Mouse (Mus musculus) left cerebral cortex, adult 18-20 months (tissue): Measurements from ENCODE around the gene Cotl1. TPM values are rescaled to one million over a fixed set of nuclear protein-coding genes. Genes with fewer than 3 reads are reported as not detected.

ENCODE experiments used
- DNase-seq, 2 experiments: peaks; one replicate each; pipeline ENCODE4 v3.0.0; 2021 to 2022; ENCODE audit warnings: low spot score in 2 of 2, mixed read lengths in 1 of 2
- total RNA-seq, 2 experiments: library from RNA; stranded (reverse); gene quantifications; 2 replicates each; pipeline ENCODE4 v1.2.3; 2021

Gene Cotl1
- total RNA-seq, 2 experiments from 2014 or later, result 67.0 to 69.6 TPM

DNA sequence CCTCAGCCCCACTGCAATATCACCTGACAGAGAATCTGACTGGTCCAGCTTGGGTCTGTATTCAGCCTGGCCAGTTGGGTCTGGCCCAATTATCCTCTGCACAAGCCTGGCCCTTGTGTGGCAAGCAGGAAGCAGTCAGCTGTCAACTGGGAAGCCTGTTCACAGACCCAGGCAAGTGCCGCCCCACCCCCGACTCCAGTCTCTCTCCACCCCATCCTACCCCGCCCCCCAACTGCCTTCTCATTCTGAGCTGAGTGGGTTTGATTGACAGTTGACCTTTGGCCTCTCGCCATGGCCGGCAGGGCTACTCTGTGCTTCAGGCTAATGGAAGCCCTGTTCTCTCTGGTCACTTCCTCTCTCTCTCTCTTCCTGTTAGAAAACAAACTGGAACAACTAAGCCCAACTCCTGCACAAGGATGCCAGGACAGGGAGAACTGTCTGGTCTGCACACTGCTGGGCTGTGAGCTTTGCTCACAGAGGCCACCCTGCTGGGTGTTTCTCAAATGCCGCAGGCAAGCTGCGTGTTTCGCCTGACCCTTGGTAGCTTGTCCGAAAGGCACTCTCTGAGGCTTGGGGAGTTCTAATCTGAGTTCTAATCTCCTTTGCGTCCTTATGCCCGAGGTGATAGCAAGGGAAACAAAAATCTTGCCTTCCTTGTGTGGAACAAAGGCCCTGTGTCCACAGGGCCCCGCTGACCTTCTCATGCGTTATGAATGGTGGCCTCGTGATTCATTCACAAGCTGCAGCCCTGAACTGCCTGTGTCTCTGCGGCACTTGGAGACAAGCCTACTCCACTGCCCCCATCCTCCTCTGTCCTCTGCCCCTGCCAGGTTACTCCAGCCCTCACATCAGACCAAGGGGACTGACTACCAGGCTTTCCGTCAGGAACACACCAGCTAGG lies 48.3 kb downstream of the Cotl1 start:
- DNase-seq, result no peak

DNA sequence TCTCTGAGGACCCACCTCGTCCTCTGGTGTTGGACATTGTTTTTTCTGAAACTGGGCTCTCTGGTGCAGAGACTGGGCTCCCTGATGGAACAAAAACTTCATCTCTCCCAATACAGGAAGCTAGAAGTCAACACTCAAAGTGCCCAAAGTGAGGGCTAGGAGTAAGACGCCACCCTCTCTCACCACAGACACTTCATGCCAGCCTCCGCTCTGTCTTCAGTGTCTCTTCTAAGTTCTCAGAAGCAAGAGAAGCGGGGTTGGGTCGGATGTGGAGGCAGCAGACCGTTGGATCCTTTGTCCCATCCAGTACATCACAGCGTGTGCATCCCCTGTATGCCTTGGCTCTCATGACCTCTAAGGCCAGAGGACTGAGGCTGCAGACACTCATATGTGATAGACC lies 50.8 kb downstream of the Cotl1 start:
- no peak for DNase-seq

DNA sequence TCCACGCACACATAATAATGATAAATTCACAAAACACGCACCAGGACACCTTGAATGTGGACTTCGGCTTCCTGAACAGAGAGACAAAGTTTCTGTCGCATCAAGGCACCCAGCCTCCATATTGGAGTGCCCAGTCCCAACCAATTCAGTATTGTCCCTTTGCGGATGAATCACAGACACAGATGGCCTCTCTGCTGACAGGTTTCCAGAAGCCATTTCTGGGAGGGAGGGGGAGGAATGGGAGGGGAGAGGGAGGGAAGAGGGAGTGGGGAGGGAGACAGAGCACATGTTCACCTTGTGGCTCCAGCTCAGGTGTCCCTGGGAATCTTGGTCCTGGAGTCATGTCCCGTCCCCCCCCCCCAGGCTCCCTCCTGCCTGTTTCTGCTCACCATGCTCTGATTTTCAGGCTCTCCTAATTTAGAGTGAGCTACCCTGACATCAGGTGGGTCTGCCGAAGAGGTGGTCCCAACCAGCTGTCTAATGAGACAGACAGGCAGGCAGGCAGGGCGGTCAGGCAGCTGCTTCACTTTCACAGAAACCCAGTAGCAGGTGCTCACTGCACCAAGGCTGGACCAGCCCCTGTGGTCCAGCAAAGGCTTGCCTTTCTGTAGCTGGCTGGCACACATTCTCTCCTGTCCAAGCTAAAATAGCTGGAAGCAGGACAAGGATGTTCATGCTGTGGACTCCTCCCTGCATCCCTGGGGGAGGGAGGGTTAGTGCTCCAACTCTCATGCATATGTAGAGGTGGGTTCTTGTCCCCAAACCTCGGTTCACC lies 51.5 kb downstream of the Cotl1 start:
- DNase-seq, result no peak

DNA sequence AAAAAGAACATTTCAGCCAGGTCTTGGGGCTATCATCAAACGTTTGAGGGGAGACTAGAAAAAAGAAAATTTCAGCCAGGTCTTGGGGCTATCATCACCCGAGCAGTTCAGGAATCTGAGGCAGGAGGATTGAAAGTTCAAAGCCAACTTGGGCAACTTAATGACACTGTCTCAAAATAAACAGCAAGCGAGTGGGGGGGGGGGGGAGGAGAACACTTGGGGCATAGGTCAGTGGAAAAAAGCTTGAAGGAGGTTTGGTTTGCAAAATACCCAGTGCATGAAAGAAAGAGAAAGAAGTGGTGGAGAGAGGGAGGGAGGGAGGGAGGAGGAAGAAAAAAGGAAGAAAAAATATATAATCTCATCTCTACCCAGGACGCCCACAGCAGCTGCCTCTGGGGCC lies 53.0 kb downstream of the Cotl1 start:
- no peak for DNase-seq

DNA sequence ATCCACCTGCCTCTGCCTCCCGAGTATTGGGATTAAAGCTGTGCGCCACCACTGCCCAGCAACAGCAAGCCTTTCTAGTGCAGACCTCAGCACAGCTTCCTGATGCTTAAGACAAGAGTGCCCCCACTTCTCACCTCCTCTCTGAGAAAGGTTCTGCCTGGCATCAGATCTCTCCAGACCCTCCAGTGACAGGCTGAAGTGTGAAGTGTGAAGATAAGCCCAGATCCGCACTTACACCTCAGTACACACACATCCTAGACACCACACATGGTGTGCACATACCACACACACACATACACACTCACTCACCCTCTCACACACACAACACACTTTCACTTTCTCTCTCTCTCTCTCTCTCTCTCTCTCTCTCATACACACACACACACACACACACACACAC lies 53.5 kb downstream of the Cotl1 start:
- no peak for DNase-seq

DNA sequence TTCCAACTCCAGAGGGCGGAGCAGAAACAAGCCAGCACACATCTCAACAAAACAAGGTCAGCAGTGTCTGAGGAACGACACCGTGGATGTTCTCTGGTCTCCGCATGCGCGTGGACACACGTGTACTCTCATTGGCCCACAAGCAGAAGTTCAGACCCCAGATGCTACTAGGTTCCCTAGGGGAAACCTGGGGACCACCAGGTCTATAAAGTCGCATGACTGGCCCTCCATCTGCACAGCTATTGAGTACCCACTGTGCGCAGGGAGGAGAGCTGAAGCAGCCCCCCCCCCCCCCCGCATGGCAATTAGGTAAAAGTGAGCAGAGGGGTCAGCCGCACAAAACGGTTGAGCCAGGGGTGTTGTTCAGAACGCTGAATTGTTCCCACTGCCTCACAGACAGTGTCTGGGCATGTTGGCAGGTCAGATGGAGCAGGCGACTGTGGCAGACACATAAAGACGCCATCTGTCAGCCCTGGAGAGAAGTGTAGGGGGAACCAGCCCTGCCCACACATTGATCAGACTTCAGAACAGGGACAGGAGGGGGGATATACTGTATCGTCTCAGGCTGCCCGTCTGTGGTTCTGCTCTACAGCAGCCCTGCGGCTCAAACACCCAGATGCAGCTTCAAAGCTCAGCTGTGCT lies 54.5 kb downstream of the Cotl1 start:
- DNase-seq, result no peak

DNA sequence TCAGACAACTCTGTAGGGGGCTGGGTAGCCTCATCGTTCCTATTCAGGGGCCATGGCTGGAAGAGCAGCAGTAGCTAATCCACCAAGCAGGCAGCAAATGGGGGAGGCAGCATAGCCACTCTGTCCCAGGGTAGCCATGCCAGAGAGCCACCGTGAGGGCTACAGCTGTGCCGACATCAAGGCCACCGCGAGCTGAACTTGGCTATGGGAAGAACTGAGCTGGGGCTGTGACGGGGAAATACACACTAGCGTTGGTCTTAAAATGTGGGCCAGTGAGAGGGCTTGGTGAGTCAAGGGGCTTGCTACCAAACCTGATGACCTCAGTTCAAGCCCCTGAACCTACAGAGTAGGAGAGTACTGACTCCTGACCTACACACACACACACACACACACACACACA lies 55.7 kb downstream of the Cotl1 start:
- no peak for DNase-seq

DNA sequence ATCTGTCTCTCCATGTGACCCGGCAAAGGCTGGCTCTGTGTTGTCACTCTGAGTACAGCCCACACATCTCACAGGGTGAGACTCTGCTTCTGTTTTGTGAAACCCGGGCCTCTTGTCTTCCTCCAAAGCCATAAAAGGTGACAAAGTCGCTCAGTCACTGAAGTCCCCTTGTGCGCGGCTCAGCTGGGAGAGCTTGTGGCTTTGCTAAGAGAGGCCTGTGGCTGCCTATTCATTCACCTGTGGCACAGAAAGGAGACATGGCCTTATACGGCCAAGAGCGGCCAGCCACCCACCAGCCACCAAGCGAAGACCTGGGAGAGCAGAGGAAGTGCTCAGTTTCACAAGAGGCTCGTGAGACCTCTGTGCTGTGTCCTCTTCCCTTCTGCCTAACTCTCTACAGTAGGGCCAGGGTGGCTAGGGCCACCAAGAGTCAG lies 56.2 kb downstream of the Cotl1 start:
- no peak for DNase-seq

DNA sequence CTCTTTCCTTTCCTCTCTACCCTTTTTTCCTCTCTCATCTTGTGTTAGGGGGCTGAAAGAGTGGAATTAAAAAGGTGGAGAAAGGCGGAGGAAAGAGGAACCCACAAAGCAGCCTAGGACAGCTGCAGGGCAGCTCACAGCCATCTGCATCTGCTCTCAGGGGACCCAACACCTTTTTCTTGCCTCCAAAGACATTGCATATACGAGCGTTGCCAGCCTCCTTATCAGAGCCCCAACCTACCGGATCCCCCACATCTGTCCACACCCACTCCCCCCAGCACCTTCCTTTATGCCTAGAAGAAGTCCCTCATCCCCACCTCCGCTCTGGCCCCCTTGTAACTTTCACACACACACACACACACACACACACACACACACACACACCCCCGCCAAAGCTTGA lies 56.8 kb downstream of the Cotl1 start:
- no peak for DNase-seq

DNA sequence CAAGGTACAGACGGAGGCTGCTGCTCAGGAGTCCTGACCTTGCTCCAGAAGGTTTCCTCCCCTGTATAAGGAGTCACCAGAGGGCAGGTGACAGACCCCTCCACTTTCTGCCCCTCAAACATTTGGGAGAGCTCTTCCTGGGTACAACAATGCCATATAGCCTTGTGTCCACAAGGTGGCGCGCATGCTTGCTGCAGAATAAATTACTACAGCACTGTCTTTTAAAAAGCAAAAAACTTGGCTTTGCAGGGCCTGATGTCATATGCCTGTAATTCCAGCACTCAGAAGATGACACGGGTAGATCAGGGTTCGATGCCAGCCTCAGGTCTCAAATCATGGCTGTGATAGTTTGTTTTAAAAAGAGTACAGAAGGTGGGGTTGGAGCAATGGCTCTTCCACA lies 57.6 kb downstream of the Cotl1 start:
- DNase-seq, result peak; percentile 81 to 83

DNA sequence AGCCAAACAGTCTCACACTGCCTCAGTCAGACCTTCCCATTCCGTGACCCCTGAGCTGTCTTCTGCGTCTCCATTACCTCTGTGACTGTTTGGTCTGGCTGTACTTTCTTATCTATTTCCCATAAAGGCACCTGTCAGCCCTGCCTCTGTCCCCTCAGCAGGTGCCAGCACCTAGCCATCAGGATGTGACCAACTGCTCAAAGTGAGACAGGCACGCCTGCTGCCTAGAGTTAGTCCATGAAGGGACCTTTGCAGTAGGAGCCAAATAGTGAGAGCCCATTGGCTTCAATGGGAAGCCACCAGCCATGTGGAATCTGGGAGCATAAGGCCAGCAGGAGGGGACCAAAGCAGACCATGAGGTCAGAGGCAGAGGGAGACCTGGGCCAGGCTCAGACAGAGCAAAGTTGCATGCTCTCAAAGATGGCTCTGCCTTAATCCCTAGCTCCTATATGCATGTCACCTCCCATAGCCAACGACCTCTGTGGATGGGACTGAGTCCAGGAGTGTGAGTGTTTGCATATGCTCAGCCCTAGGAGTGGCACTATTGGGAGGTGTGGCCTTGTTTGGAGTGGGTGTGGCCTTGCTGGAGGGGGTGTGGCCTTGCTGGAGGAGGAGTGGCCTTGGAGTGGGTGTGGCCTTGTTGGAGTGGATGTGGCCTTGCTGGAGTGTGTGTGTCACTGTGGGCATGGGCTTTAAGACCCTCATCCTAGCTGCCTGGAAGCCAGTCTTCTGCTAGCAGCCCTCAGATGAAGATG lies 59.1 kb downstream of the Cotl1 start:
- DNase-seq, result no peak

DNA sequence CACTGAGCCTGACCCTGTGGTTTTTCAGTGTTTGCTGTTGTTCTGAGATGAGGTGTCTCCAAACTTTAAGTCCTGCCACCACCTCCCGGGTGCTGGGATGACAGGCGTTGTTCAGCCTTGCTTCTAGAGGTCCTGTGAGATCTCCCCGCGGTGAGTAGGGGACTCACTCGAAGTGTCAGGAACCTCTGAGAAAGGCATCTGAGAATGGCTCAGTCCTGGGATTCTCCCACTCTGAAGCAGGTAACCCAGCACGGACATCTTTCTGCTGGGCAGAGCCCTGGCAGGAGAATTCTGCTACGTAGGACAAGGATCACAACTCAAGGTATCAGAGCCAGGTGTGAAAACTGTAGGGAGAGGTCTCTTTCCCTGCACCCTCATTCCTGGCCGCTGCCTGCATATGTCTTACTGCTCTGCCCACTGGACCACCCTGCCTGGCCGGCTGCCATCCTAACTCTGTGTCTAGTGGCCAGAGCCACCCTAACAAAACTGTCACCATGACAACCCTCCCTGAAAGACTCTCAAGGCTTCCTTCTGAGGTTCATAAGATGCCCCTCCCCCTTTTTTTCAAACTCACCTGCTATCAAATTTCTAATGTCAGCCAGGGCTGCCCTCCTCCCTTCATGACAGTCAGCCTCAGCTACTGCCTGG lies 59.8 kb downstream of the Cotl1 start:
- DNase-seq, result no peak

DNA sequence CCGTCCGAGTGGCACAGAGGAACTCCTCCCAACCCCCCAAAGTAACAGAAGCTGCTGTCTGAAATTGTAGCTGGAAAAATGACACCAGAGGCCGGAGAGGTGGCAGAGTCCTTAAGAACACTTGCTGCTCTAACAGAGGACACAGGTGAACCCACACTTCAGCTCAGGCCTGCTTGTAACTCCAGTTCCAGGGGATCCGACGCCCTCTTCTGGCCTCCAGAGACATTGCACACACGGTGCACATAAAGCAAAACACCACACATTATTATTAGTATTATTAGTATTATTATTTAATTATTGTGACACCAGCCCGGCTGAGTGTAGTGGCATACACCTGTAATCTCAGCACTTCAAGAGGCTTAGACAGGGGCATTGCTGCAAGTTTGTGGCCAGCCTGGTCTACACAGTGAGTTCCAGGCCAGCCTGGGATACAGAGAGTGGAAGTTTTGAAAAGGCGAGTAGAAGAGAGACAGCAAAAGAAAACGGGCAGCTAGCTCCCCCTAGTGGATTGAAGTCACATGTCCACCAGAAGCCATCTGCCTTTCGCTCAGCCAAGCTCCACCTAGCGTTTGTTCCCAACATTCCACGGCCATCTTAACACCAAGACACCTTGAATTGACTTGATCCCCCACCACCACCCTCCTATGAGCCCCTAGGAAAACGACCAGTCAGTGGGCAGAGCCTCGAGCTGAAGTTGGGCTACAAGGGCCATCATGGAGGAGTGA lies 61.2 kb downstream of the Cotl1 start:
- peak; percentile 85 to 88 for DNase-seq

DNA sequence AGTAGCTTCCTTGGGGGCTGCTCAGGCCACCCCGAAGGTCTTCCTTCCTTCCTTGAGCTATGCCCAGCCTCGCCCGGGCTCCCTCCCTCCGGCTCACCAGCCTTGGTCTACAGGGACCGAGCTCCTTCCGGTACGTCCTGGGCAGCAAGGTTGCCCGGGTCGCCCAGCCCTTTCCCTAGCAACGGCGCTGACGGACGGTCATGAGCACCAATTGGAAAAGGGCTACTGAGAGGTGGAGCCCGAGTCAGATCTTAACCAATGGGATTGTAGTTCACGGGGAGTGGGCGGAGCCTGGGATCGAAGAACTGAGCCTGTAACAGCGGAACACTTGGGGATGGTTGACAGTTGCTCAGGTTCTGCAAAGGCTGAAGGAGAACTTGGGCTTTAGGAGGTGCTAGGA lies 62.1 kb downstream of the Cotl1 start, which contains the start of gene Tldc1:
Gene Tldc1, minus strand, starts transcription at position 154 of the 400 bp plus-strand sequence.
- DNase-seq, result peak; percentile 99 to 100

DNA sequence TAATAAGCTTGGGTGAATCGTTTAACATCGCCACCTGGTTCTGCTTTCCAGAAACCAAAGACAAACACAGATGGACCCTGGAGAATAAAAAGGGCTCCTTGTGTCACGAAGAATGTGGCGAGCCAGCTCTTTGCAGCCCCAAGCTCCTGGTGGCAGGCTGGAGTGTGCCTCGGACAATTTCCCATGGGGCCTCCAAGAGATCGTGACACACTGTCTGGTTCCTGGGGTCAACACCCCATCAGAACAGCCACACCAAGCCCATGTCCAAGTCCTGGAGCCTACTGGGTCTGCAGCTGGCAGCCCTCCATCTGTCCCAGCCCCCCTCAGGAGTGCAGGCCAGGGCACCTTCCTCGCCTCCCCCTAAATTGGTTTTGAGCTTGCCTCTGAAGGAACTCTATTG lies 62.6 kb downstream of the Cotl1 start:
- no peak for DNase-seq

DNA sequence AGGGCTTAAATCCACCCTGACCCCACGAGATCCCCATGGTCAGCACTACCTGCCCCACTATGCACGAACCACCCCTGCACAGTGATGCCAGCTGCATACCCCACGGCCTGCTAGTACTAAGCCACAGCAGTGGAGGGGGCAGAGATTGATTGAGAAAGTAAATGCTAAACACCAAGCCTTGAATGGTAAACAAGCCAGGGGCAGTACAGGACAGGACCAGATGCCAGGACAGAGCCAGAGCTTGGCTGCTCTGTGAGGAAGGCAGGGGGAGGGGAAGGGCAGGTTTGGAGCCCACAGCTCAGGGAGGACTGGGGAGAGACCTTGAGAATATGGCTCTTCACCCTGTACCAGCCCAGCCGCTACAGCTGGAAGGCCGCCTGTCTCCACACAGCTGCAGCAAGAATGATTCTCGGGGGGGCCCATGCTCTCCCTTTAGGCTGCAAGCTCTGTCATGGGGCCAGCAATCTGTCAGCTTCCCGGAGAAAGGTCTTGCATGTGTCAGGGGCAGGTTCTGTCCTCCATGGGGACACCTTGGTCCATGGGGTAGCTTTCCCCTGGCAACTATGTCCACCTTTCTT lies 63.6 kb downstream of the Cotl1 start:
- DNase-seq, result no peak

DNA sequence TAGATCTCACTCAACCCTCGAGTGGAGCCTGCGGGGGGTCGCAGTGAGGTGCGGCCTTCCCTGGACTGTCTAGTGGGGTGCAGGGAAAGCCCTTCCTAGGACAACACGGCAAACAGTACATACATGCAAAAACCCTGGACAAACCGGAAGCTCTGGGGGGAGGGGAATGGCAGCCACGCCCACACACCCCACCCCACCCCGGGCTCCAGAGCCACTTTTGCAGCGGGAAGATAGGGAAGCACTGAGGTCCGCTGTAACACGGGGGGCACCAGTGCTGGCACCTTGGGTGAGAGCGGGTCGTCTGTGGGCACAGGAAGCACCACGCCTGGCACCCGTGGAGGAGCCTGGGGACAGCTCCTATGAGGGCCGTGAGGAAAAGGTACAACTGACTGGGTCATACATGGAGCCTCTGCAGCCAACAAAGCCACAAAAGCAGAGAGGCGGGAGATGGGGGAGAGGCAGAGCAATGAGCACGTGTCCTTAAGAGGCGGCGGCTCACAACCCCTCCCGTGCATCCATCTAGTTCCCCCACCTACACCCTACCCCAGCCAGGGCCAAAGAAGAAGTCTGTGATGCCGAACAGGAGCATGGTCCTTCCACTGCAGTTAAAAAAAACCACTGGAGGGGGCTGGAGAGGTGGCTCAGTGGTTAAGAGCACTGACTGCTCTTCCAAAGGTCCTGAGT lies 74.4 kb downstream of the Cotl1 start:
- no peak for DNase-seq

DNA sequence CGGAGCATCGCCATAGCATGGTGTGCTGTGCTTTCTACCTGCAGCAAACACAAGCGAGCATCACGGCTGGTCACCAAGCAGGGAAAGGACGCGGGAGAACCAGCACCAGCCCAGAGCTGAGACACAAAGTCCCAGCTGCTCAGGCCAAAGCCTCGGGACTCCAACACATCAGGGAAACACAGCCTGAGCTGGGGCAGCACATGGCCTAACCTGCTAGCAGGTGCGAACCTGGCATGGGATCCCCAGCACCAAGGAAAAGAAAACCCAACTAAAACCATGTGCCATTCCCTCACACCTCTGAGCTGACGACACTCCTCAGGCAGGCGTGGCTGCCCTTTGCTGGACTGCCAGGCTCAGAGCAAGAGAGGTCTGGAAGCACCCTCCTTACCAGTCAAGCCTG lies 75.0 kb downstream of the Cotl1 start:
- no peak for DNase-seq
